In genomic region chr13:6009671-6010070, GRCm38 (mm10) we compare ENCODE assay signal across 27 mouse cellular contexts.
DNase-seq lines count a peak whose midpoint lies in the region; ATAC-seq and TF ChIP-seq lines count a peak whose summit lies in the region.
"Had no signal": no experiment of that assay in that cellular context is flagged by ENCODE, and none has a peak within 500 bp of the region (broad histone marks: within the 10 kb centered on the region; RNA-seq: fewer than 3 reads in every experiment).

No protein-coding gene starts in this region.

- H3K36me3 ChIP-seq in forebrain, embryonic 16.5 days (ENCODE audit: control insufficient read depth, insufficient read depth), result no peaks in the 10 kb centered on the region
- no peaks in the 10 kb centered on the region for H3K36me3 ChIP-seq in forebrain, embryonic 14.5 days (ENCODE audit: control insufficient read depth, insufficient read depth, low read length)
- H3K36me3 ChIP-seq in myocyte (ENCODE audit: control insufficient read depth, insufficient read depth), result no peaks in the 10 kb centered on the region
- H3K36me3 ChIP-seq: heart, embryonic 15.5 days; limb, embryonic 12.5 days; neural tube, embryonic 12.5 days; stomach, embryonic 15.5 days had no signal

- 47% methylated on average over 1 of the region's 1 CpGs for WGBS in forebrain, embryonic 16.5 days
- 63% methylated on average over 1 of the region's 1 CpGs for WGBS in forebrain, embryonic 14.5 days

- peaks cover 3% of the 10 kb centered on the region; the same call in 1 of the 2 replicates for H3K4me1 ChIP-seq in forebrain, embryonic 16.5 days (replicated peaks; ENCODE audit: control insufficient read depth, insufficient read depth, low read length)
- no peaks in the 10 kb centered on the region for H3K4me1 ChIP-seq in forebrain, embryonic 14.5 days (ENCODE audit: control insufficient read depth, insufficient read depth, low read length)
- H3K4me1 ChIP-seq: heart, embryonic 15.5 days; limb, embryonic 12.5 days; neural tube, embryonic 12.5 days; stomach, embryonic 15.5 days had no signal

- no peak for TF ChIP-seq POLR2A in myocyte (IDR thresholded peaks at IDR 0.05; ENCODE audit: insufficient read length, low read depth)

- H3ac ChIP-seq in myocyte (ENCODE audit: control insufficient read depth, insufficient read length), result no peak overlapping the region

- intact Hi-C loops in left cerebral cortex, postnatal 10 days (cut with DNase I), result no loop called here

- no peak overlapping the region for H3K9ac ChIP-seq in forebrain, embryonic 16.5 days (replicated peaks; ENCODE audit: low read depth, low read length)
- H3K9ac ChIP-seq in forebrain, embryonic 14.5 days (ENCODE audit: low read length), result no peak overlapping the region
- H3K9ac ChIP-seq: heart, embryonic 15.5 days; hindbrain, embryonic 14.5 days; limb, embryonic 12.5 days; liver, postnatal 0 days; neural tube, embryonic 12.5 days; stomach, embryonic 15.5 days had no signal

- 0 out of 2 replicates have a peak, but pooled peaks have one; percentile 23 for ATAC-seq in forebrain, embryonic 16.5 days
- no peak for ATAC-seq in forebrain, embryonic 14.5 days
- ATAC-seq: liver, postnatal 0 days had no signal

- no peak overlapping the region for H3K4me2 ChIP-seq in forebrain, embryonic 16.5 days (ENCODE audit: low read length)
- no peak overlapping the region for H3K4me2 ChIP-seq in forebrain, embryonic 14.5 days (ENCODE audit: low read length)
- H3K4me2 ChIP-seq in myocyte (ENCODE audit: low read depth), result peak overlapping the region; percentile 38
- H3K4me2 ChIP-seq: heart, embryonic 15.5 days; hindbrain, embryonic 14.5 days; limb, embryonic 12.5 days; liver, embryonic 11.5 days; neural tube, embryonic 12.5 days; stomach, embryonic 15.5 days had no signal

- no peak overlapping the region for H3K4me3 ChIP-seq in forebrain, embryonic 16.5 days (replicated peaks; ENCODE audit: low read length)
- no peak overlapping the region for H3K4me3 ChIP-seq in forebrain, embryonic 14.5 days (ENCODE audit: low read depth, low read length)
- no peak overlapping the region for H3K4me3 ChIP-seq in myocyte
- H3K4me3 ChIP-seq: heart, embryonic 15.5 days; layer of hippocampus, adult 2 months; limb, embryonic 12.5 days; neural tube, embryonic 12.5 days; stomach, embryonic 15.5 days had no signal

- no peaks in the 10 kb centered on the region for H3K27me3 ChIP-seq in forebrain, embryonic 16.5 days (replicated peaks; ENCODE audit: control insufficient read depth, insufficient read depth, low read length)
- H3K27me3 ChIP-seq in forebrain, embryonic 14.5 days (replicated peaks; ENCODE audit: control insufficient read depth, insufficient read depth, low read length), result no peaks in the 10 kb centered on the region
- no peaks in the 10 kb centered on the region for H3K27me3 ChIP-seq in myocyte (ENCODE audit: control insufficient read depth, insufficient read depth, insufficient read length)
- H3K27me3 ChIP-seq: heart, embryonic 15.5 days; limb, embryonic 12.5 days; neural tube, embryonic 12.5 days; stomach, embryonic 15.5 days had no signal

- no peak overlapping the region for H3K27ac ChIP-seq in forebrain, embryonic 16.5 days (ENCODE audit: low read length)
- no peak overlapping the region for H3K27ac ChIP-seq in forebrain, embryonic 14.5 days (ENCODE audit: low read depth, low read length)
- H3K27ac ChIP-seq: heart, embryonic 15.5 days; hindbrain, embryonic 14.5 days; layer of hippocampus, adult 2 months; limb, embryonic 12.5 days; neural tube, embryonic 12.5 days; stomach, embryonic 15.5 days had no signal

- H3K79me2 ChIP-seq in myocyte (ENCODE audit: control insufficient read depth, insufficient read depth), result no peaks in the 10 kb centered on the region

- no peaks in the 10 kb centered on the region for H3K9me3 ChIP-seq in forebrain, embryonic 16.5 days (ENCODE audit: control insufficient read depth, low read length)
- H3K9me3 ChIP-seq in forebrain, embryonic 14.5 days (replicated peaks; ENCODE audit: control insufficient read depth, low read length), result no peaks in the 10 kb centered on the region
- H3K9me3 ChIP-seq: heart, embryonic 15.5 days; limb, embryonic 12.5 days; neural tube, embryonic 12.5 days; stomach, embryonic 15.5 days had no signal

- DNase-seq in forebrain, embryonic 14.5 days (ENCODE audit: low spot score), result no peak
- DNase-seq in 3134 (ENCODE audit: extremely low read depth, insufficient read length, low spot score) (peak; percentile 41), NIH3T3 (ENCODE audit: low read depth) (peak; percentile 12)
- no peak for DNase-seq in left cerebral cortex, postnatal 10 days (ENCODE audit: extremely low spot score in 1 of 2, low spot score in 2 of 2)
- no peak for DNase-seq in spleen, postnatal 4 days (ENCODE audit: low spot score in 2 of 2)
- DNase-seq: adrenal gland, postnatal 36 days; cerebellum, adult 11-12 months; cerebellum, postnatal 10 days; gastrocnemius, postnatal 36 days; heart, postnatal 36 days; kidney, adult 2 months; kidney, postnatal 14 days; liver, postnatal 0 days; lung, postnatal 10 days; midbrain, embryonic 14.5 days; right cerebral cortex, postnatal 14 days; thymus, adult 18-20 months; thymus, postnatal 36 days had no signal

TF ChIP-seq in myocyte, 11 proteins besides CTCF, POLR2A, EP300 and RAD21:
- no peak for TF ChIP-seq MYOD1 (IDR thresholded peaks at IDR 0.05; ENCODE audit: control insufficient read depth in 1 of 3, insufficient read length in 2 of 3, low read depth in 2 of 3)
- no peak for TF ChIP-seq TCF12 (IDR thresholded peaks at IDR 0.05; ENCODE audit: insufficient read depth, poor library complexity, severe bottlenecking)

Comparison
In these comparisons a context has a peak if more than half of its experiments do, and no peak if none do; other contexts are left out.
1. DNase-seq: peak in 3134 (single experiment) and NIH3T3 (single experiment); none in forebrain, embryonic 14.5 days (single experiment), left cerebral cortex, postnatal 10 days (0 of 2) and spleen, postnatal 4 days (0 of 2).